Mouse (Mus musculus) limb, embryonic 11.5 days (tissue): Measurements from ENCODE around the gene Slc15a1. TPM values are rescaled to one million over a fixed set of nuclear protein-coding genes. Genes with fewer than 3 reads are reported as not detected.
"Not testable (repeated sequence)": the region's sequence is repeated elsewhere in the genome, so short reads cannot be mapped to it uniquely, and the experiment has no call there.

Source experiments
- ATAC-seq: fragments of 200-750 bp; cut with Nextera tagmentation; 2 replicates; pipeline ENCODE4 v1.8.0; 2017; ENCODE audit warnings: low read depth; ENCODE audit not compliant: insufficient number of reproducible peaks, low FRiP score, low TSS enrichment
- DNase-seq: peaks from one replicate; pipeline ENCODE4 v3.0.0-alpha.2; 2015; ENCODE audit warnings: low spot score
- H3K27ac ChIP-seq: fragments of 300-500 bp; sonication (generic); replicated peaks from 2 replicates; pipeline ENCODE4 v1.5.1; 2014; ENCODE audit warnings: low read depth, mild to moderate bottlenecking, low read length
- H3K27me3 ChIP-seq: fragments of 300-500 bp; sonication (generic); 2 replicates; pipeline ENCODE4 v1.6.1; 2014; ENCODE audit warnings: mild to moderate bottlenecking, low read length, mixed read lengths; ENCODE audit not compliant: control insufficient read depth, insufficient read depth
- H3K36me3 ChIP-seq: fragments of 300-500 bp; sonication (generic); 2 replicates; pipeline ENCODE4 v1.6.1; 2014; ENCODE audit warnings: mild to moderate bottlenecking, low read length, moderate library complexity, mixed read lengths; ENCODE audit not compliant: control insufficient read depth, insufficient read depth
- H3K4me1 ChIP-seq: fragments of 300-500 bp; sonication (generic); 2 replicates; pipeline ENCODE4 v1.6.1; 2014; ENCODE audit warnings: low read length, mixed read lengths; ENCODE audit not compliant: control insufficient read depth, insufficient read depth
- H3K4me2 ChIP-seq: fragments of 300-500 bp; sonication (generic); 2 replicates; pipeline ENCODE4 v1.6.1; 2014; ENCODE audit warnings: low read depth, mild to moderate bottlenecking, moderate library complexity; ENCODE audit not compliant: severe bottlenecking
- H3K4me3 ChIP-seq: fragments of 300-500 bp; sonication (generic); 2 replicates; pipeline ENCODE4 v1.5.1; 2014; ENCODE audit warnings: low read depth, low read length
- H3K9ac ChIP-seq: fragments of 300-500 bp; sonication (generic); 2 replicates; pipeline ENCODE4 v1.6.1; 2014; ENCODE audit warnings: mild to moderate bottlenecking, low read length
- H3K9me3 ChIP-seq: fragments of 300-500 bp; sonication (generic); 2 replicates; pipeline ENCODE4 v1.6.1; 2016; ENCODE audit warnings: low read length; ENCODE audit not compliant: control insufficient read depth
- WGBS: fragments of 180-500 bp; shearing (Covaris S2); extraction: QIAGEN DNeasy Blood & Tissue Kit; methylation state at CpG from one replicate; pipeline ENCODE4 v1.1.7; 2014; 5-methylcytosine and 5-hydroxymethylcytosine counted together
- polyA plus RNA-seq: library from polyadenylated mRNA; unstranded; fragments of >200 nt; fragmentation: Nextera tagmentation; extraction: Ambion mirVana; gene quantifications from 2 replicates; pipeline ENCODE4 v1.2.1, GENCODE M21; 2014

Slc15a1 gene
- polyA plus RNA-seq, 1 experiment from 2014 or later = not detected

DNA sequence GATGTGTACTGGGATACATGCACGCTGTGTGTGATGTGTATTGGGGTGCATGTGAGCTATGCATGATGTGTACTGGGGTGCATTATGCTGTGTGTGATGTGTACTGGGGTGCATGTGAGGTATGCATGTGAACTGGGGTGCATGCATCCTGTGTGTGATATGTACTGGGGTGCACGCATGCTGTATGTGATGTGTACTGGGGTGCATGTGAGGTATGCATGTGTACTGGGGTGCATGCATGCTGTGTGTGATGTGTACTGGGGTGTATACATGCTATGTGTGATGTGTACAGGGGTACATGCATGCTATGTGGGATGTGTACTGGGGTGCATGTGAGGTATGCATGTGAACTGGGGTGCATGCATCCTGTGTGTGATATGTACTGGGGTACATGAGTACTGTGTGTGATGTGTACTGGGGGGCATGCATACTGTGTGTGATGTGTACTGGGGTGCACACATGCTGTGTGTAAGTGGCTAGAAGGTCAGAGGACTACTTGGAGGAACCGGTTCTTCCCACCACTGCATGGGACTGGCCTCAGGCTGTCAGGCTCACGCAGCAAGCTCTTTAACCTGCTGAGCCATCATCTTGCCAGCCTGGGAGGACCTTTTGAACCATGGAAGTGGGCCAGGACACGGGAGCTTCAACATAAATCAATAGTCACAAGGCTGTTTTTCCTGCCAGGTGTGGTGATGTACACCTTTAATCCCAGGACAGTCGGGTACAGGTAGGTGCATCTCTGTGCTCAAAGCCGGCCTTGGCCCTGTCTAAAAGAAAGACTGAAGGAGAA is 79.9 kb downstream of the Slc15a1 start:
- Histone ChIP-seq H3K9me3 (no peaks in the 10 kb centered on the region), H3K27ac (no peak overlapping the region), H3K4me2 (no peak overlapping the region), H3K4me3 (no peak overlapping the region), H3K4me1 (no peaks in the 10 kb centered on the region), H3K27me3 (no peaks in the 10 kb centered on the region), H3K36me3 (no peaks in the 10 kb centered on the region), H3K9ac (no peak overlapping the region)
- ATAC-seq = peak; percentile 31; the same call in 1 of the 2 replicates
- no peak for DNase-seq
- 82% methylated on average over 7 of the region's 7 CpGs for whole genome bisulfite sequencing

DNA sequence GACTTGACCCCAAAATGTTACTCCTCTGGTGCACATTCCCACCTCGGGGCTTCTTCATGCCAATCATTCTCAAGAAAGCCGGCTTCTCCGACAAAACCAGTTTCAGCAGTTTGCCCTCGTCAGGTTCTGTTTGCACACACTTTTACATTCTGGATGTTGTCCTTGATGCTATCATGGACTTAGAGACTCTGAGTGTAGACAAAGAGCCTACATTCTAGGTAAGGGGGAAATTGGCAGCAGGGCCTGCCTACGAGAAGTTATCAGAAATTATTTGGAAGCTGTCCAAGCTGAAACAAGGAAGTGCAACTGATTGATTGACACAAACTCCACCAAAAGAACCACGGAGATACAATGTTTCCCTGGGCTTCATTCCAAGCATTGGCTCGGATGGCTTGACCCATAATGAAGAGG is 81.7 kb downstream of the Slc15a1 start:
- Histone ChIP-seq H3K4me3 (no peak overlapping the region), H3K36me3 (no peaks in the 10 kb centered on the region), H3K4me2 (no peak overlapping the region), H3K27me3 (no peaks in the 10 kb centered on the region), H3K9ac (no peak overlapping the region), H3K27ac (no peak overlapping the region), H3K9me3 (no peaks in the 10 kb centered on the region), H3K4me1 (no peaks in the 10 kb centered on the region)
- DNase-seq (no peak), ATAC-seq (no peak)
- WGBS = 79% methylated on average over 7 of the region's 7 CpGs

DNA sequence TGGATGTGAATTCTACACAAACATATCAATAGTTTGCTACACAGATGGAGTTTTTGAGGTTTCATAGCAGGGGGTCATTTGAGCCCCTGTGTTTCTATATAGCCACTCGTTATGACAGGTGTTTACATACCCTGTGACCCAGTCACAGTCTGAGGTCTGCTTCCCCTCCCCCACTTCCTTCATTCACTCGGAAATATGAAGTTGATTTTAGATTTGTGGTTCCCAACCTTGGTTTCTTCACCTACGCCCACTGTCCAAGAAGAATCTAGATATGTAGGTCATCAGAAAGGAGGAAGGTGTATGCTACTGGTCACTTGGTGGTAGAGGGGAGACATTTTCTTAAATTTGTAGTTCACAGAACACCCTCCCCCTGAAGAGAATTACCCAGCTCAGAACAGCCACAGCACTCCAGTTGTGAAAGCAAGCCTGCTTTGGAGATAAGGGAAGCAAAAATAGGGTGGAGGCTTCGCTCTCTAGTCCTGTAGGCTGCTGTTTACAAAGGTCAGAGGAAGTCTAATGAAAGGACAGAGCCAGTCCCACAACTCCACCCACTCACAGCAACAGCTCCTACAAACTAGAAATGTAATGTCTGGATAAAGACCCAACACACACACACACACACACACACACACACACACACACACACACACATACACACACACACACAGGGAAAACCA is 82.2 kb downstream of the Slc15a1 start:
- WGBS = 68% methylated on average over 4 of the region's 4 CpGs
- Histone ChIP-seq H3K36me3 (no peaks in the 10 kb centered on the region), H3K9me3 (no peaks in the 10 kb centered on the region), H3K4me3 (no peak overlapping the region), H3K4me1 (no peaks in the 10 kb centered on the region), H3K4me2 (no peak overlapping the region), H3K9ac (no peak overlapping the region), H3K27me3 (no peaks in the 10 kb centered on the region), H3K27ac (no peak overlapping the region)
- ATAC-seq (no peak), DNase-seq (no peak)

DNA sequence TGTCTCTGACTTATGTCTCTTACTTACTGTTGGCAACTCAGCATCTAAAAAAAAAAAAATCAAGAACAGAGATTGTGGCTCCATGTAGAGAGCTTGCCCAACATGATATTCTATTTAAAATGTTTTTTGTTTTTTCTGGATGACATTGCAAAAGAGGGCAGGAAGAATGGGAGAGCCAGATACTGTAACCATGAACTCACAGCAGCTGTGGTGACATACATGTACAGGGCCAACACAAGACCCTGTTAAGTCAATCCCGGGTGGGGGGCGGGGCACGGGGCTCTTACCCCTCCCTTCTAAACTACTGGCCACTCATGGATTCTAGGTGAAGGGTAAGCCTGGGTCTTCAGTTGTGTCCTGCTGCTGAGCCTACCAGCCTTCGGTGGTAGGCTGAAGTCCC is 83.1 kb downstream of the Slc15a1 start:
- H3K36me3 ChIP-seq = no peaks in the 10 kb centered on the region
- no peak overlapping the region for H3K4me3 ChIP-seq
- no peak for ATAC-seq
- DNase-seq = no peak
- no peak overlapping the region for H3K27ac ChIP-seq
- H3K4me1 ChIP-seq = no peaks in the 10 kb centered on the region
- no peak overlapping the region for H3K9ac ChIP-seq
- H3K27me3 ChIP-seq = no peaks in the 10 kb centered on the region
- H3K4me2 ChIP-seq = no peak overlapping the region
- WGBS = 89% methylated on average over 4 of the region's 4 CpGs
- no peaks in the 10 kb centered on the region for H3K9me3 ChIP-seq

DNA sequence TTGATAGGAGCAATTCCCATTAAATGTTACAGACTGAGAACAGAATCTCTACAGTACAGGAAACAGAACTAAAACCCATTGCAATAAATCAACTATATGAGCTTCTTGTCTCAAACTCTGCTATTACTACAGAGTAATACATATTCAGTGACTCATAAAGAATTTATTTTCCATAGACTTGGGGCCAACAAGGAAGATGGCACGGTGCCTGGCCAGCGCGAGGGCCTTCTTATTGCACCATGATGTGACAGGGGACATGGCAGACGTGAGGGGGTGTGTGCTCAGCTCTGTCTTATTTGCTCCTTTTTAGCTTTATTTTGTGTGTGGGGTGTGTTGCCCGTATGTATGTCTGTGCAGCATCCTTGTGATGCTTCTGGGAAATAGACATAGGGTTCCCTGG is 87.5 kb downstream of the Slc15a1 start:
- H3K4me1 ChIP-seq = no peaks in the 10 kb centered on the region
- no peak overlapping the region for H3K9ac ChIP-seq
- H3K4me3 ChIP-seq = no peak overlapping the region
- DNase-seq = no peak
- no peak for ATAC-seq
- H3K27me3 ChIP-seq = no peaks in the 10 kb centered on the region
- 92% methylated on average over 5 of the region's 5 CpGs for WGBS
- H3K27ac ChIP-seq = no peak overlapping the region
- H3K4me2 ChIP-seq = no peak overlapping the region
- H3K36me3 ChIP-seq = no peaks in the 10 kb centered on the region
- no peaks in the 10 kb centered on the region for H3K9me3 ChIP-seq

DNA sequence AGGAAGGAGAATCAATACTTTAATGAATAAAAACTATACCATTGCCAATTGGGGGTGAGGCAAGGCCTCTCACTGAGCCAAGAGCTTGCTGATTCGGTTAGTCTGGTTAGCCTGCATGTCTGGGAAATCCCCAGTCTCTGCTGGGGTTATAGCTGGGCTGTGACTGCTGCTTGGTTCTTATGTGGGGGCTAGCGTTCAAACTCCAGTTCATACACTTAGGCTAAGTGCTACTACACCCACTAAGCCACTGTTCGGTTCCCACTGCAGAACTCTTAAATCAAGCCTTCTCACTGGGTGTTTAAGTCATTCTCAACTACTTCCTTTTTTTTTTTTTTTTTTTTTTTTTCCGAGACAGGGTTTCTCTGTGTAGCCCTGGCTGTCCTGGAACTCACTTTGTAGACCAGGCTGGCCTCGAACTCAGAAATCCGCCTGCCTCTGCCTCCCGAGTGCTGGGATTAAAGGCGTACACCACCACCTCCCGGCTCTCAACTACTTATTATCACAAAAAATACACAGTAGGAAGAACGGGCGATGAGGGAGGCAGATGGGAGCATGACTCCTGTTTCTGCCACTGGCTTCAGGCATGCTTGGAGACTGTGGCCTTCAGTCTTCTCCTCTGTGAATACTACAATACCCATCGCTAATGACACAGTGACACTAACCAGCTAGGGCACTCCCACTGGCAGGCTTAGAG is 88.3 kb downstream of the Slc15a1 start:
- Histone ChIP-seq H3K36me3 (no peaks in the 10 kb centered on the region), H3K9me3 (no peaks in the 10 kb centered on the region), H3K9ac (no peak overlapping the region), H3K4me1 (no peaks in the 10 kb centered on the region), H3K4me3 (no peak overlapping the region), H3K4me2 (no peak overlapping the region), H3K27ac (no peak overlapping the region), H3K27me3 (no peaks in the 10 kb centered on the region)
- ATAC-seq = no peak
- 86% methylated on average over 11 of the region's 12 CpGs for WGBS
- DNase-seq = no peak

DNA sequence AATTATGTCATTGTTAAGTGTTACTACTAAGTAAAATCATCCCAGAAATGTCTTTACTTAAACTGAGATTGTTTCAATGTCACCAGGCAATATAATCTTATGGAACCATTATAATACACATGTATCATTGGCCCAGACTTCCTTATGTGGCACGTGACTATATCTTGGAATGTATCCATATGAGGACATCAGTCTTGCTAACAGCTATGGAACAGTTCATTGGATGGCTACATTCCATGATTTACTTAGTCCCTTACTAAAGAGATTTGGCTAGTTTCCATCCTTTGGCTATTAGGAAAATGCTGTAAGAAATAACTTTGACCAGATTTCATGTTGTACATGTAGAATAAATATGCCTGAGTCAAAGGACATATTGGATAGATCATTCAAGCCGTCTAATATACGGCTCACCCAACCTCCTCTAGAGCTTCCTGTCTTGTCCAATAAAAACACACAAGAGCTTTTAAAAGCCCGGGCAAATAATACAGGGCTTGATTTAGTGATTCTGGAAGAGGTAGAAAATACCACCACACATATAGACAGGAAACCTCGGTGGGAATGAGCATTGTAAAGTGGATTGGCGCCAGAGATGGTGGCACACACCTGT is 90.3 kb downstream of the Slc15a1 start:
- ATAC-seq (no peak), DNase-seq (no peak)
- Histone ChIP-seq H3K27me3 (no peaks in the 10 kb centered on the region), H3K4me1 (no peaks in the 10 kb centered on the region), H3K9me3 (no peaks in the 10 kb centered on the region), H3K4me3 (no peak overlapping the region), H3K27ac (no peak overlapping the region), H3K9ac (no peak overlapping the region), H3K36me3 (no peaks in the 10 kb centered on the region), H3K4me2 (no peak overlapping the region)
- 90% methylated on average over 6 of the region's 6 CpGs for WGBS

DNA sequence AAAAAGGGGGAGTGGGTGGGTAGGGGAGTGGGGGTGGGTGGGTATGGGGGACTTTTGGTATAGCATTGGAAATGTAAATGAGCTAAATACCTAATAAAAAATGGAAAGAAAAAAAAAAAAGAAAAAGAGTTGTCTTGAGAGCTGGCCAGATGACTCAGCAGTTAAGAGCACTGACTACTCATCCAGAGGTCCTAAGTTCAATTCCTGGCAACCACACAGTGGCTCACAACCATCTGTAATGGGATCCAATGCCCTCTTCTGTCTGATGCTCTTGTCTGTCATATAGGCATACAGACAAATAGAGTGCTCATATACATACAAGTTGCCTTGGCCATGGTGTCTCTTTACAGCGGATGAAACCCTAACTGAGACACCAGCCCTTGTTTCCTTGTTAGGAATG is 91.3 kb downstream of the Slc15a1 start:
- DNase-seq, H3K27ac ChIP-seq, H3K9me3 ChIP-seq, H3K4me2 ChIP-seq, H3K4me1 ChIP-seq, H3K36me3 ChIP-seq, H3K27me3 ChIP-seq, ATAC-seq, H3K9ac ChIP-seq, H3K4me3 ChIP-seq: not testable (repeated sequence)
- 98% methylated on average over 1 of the region's 1 CpGs for WGBS
